Mouse (Mus musculus): Measurements from ENCODE around the gene Rhot2.

DNA sequence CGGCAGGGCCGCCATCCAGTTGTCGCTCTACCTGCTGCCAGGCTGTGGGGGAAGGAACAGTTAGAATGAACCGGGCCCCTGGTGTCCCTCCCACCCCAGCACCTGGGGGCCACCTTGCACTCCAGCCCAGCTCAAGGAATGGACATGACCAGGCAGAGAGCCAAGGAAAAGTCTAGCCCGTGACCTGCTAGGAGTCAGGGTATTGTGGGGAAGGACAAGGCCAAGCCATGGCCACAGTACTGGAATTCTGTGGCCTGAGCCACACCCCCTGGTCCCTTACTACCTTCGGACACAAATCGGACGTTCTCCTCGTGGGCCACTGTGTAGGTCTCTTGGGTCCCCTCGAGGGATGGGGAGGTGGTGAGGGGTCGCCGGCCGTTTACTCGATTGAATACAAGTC is 19.7 kb upstream of the Rhot2 start:
- TF ChIP-seq EP300 (IDR thresholded peaks at IDR 0.05; ENCODE audit: low read depth) = no peak
- TF ChIP-seq CTCF (IDR thresholded peaks at IDR 0.05; ENCODE audit: low read depth) = no peak

Measured in liver, postnatal 0 days (tissue).